Mouse (Mus musculus) heart, embryonic 11.5 days (tissue): ENCODE results near the gene Astn2. TPM values are rescaled to one million over a fixed set of nuclear protein-coding genes. Genes with fewer than 3 reads are reported as not detected.

Source experiments
- ATAC-seq: fragments of 200-750 bp; cut with Nextera tagmentation; replicated peaks from 2 replicates; pipeline ENCODE4 v1.8.0; 2017; ENCODE audit warnings: moderate library complexity; ENCODE audit not compliant: insufficient number of reproducible peaks, low FRiP score, low TSS enrichment
- H3K27ac ChIP-seq: fragments of 300-500 bp; sonication (generic); 2 replicates; pipeline ENCODE4 v1.5.1; 2014; ENCODE audit warnings: mild to moderate bottlenecking, low read depth, low read length
- H3K27me3 ChIP-seq: fragments of 300-500 bp; sonication (generic); 2 replicates; pipeline ENCODE4 v1.6.1; 2014; ENCODE audit warnings: mild to moderate bottlenecking, low read length, mixed read lengths; ENCODE audit not compliant: control insufficient read depth, insufficient read depth
- H3K36me3 ChIP-seq: fragments of 300-500 bp; sonication (generic); 2 replicates; pipeline ENCODE4 v1.6.1; 2014; ENCODE audit warnings: mild to moderate bottlenecking, low read length, moderate library complexity, mixed read lengths; ENCODE audit not compliant: control insufficient read depth, insufficient read depth
- H3K4me1 ChIP-seq: fragments of 300-500 bp; sonication (generic); 2 replicates; pipeline ENCODE4 v1.6.1; 2014; ENCODE audit warnings: low read length; ENCODE audit not compliant: control insufficient read depth, insufficient read depth
- H3K4me2 ChIP-seq: fragments of 300-500 bp; sonication (generic); 2 replicates; pipeline ENCODE4 v1.6.1; 2014; ENCODE audit warnings: mild to moderate bottlenecking, moderate library complexity
- H3K4me3 ChIP-seq: fragments of 300-500 bp; sonication (generic); 2 replicates; pipeline ENCODE4 v1.5.1; 2014; ENCODE audit warnings: low read depth, low read length
- H3K9ac ChIP-seq: fragments of 300-500 bp; sonication (generic); 2 replicates; pipeline ENCODE4 v1.6.1; 2014; ENCODE audit warnings: mild to moderate bottlenecking, low read depth, low read length, moderate library complexity
- H3K9me3 ChIP-seq: fragments of 300-500 bp; sonication (generic); replicated peaks from 2 replicates; pipeline ENCODE4 v1.6.1; 2016; ENCODE audit warnings: low read length; ENCODE audit not compliant: control insufficient read depth
- WGBS: fragments of 180-500 bp; shearing (Covaris S2); extraction: QIAGEN DNeasy Blood & Tissue Kit; methylation state at CpG from one replicate; pipeline ENCODE4 v1.1.7; 2014; ENCODE audit not compliant: insufficient replicate concordance; 5-methylcytosine and 5-hydroxymethylcytosine counted together
- polyA plus RNA-seq: library from polyadenylated mRNA; unstranded; fragments of >200 nt; fragmentation: Nextera tagmentation; extraction: Ambion mirVana; gene quantifications from 2 replicates; pipeline ENCODE4 v1.2.1, GENCODE M21; 2014

Gene Astn2
- polyA plus RNA-seq, 1 experiment from 2014 or later = 0.14 TPM

- no peaks in the 10 kb centered on the region for H3K36me3 ChIP-seq
- H3K4me3 ChIP-seq = no peak overlapping the region
- H3K9ac ChIP-seq = no peak overlapping the region
- H3K4me2 ChIP-seq = no peak overlapping the region
- no peaks in the 10 kb centered on the region for H3K4me1 ChIP-seq
- no peaks in the 10 kb centered on the region for H3K9me3 ChIP-seq
- no peak for ATAC-seq
- no peak overlapping the region for H3K27ac ChIP-seq
- H3K27me3 ChIP-seq = no peaks in the 10 kb centered on the region
- 83% methylated on average over 7 of the region's 7 CpGs for WGBS
Observed at GRCm38 (mm10) chr4:65350521-65350920, 1053.9 kb downstream of the Astn2 start.

- WGBS = 74% methylated on average over 3 of the region's 3 CpGs
- ATAC-seq = no peak
Observed at GRCm38 (mm10) chr4:65341766-65342165, 1062.6 kb downstream of the Astn2 start.

GRCm38 (mm10) chr4:65333718-65334117 is 1070.7 kb downstream of the Astn2 start:
- Histone ChIP-seq H3K4me2 (no peak overlapping the region), H3K4me1 (no peaks in the 10 kb centered on the region), H3K9ac (no peak overlapping the region), H3K27ac (no peak overlapping the region), H3K36me3 (no peaks in the 10 kb centered on the region), H3K27me3 (no peaks in the 10 kb centered on the region), H3K4me3 (no peak overlapping the region), H3K9me3 (no peaks in the 10 kb centered on the region)
- ATAC-seq = no peak
- 50% methylated on average over 1 of the region's 1 CpGs for WGBS

More at GRCm38 (mm10) chr4:65341766-65342165, 1062.6 kb downstream of the Astn2 start:
- Histone ChIP-seq H3K4me2 (no peak overlapping the region), H3K9me3 (no peaks in the 10 kb centered on the region), H3K4me3 (no peak overlapping the region), H3K4me1 (no peaks in the 10 kb centered on the region), H3K9ac (no peak overlapping the region), H3K27me3 (no peaks in the 10 kb centered on the region), H3K36me3 (no peaks in the 10 kb centered on the region), H3K27ac (no peak overlapping the region)
